Mouse (Mus musculus) central nervous system, embryonic 11.5 days (tissue): Measurements from ENCODE around the gene Wdpcp. TPM values are rescaled to one million over a fixed set of nuclear protein-coding genes. Genes with fewer than 3 reads are reported as not detected.

Source experiments
- polyA plus RNA-seq: library from polyadenylated mRNA; depleted of rRNA; stranded (reverse); fragments of >200 nt; gene quantifications from 2 replicates; pipeline ENCODE4 v1.2.3, GENCODE M21; 2012; rRNA removed

Wdpcp gene
- polyA plus RNA-seq = 6.7 and 7.8 TPM in 2 replicates

GRCm38 (mm10) chr11:21571700-21572381 lies at the start of gene Wdpcp, which contains the start of gene Mdh1:
Gene Wdpcp, plus strand, starts transcription at chr11:21572235.
Gene Mdh1, minus strand, starts transcription at chr11:21572367.

Other genes with a start within 250 kb of the Wdpcp start
- gene Ugp2, start 201.0 kb upstream of the Wdpcp start, polyA plus RNA-seq = 19.9 and 36.2 TPM in 2 replicates
- 327 and 463 TPM in 2 replicates for gene Mdh1, start 132 bp downstream of the Wdpcp start, polyA plus RNA-seq